Mouse (Mus musculus): ENCODE data around the gene Uxt. TPM values are rescaled to one million over a fixed set of nuclear protein-coding genes. Genes with fewer than 3 reads are reported as not detected.
A peak's percentile ranks its signal among the peaks of the same experiment; 100 is the strongest.

Uxt gene
- polyA plus RNA-seq, 1 experiment, result 7.4 TPM

DNA sequence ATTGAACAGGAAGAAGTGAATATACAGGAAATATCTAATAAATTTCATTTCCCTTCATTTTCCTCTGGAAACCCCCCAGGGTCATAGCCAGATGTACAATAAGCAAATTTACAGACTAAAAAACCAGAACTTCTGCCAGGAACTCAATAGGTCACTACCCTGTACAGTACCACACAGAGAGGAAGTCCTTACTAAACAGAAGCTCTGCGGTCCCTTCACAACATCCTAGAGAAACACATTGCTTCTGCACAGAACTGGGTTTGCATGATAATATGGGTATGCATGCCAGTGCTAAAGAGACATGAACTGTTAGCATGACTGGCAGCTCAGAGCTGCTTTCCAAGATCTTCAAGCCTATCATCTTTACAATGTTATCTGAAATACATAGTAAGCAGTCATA lies 32.0 kb downstream of the Uxt start:
- Histone ChIP-seq H3K4me3 (ENCODE audit: low read depth, low read length) (no peak overlapping the region), H3K36me3 (ENCODE audit: control insufficient read depth, insufficient read depth, low read length) (no peaks in the 10 kb centered on the region), H3K27me3 (ENCODE audit: control insufficient read depth, insufficient read depth, low read length) (no peaks in the 10 kb centered on the region), H3K27ac (ENCODE audit: insufficient read depth, low read depth, low read length) (no peak overlapping the region), H3K4me1 (ENCODE audit: control insufficient read depth, insufficient read depth, insufficient read length, low read length) (no peaks in the 10 kb centered on the region)
- no peak for TF ChIP-seq CTCF (IDR thresholded peaks at IDR 0.05; ENCODE audit: extremely low read depth, insufficient read length, insufficient replicate concordance, low read depth, low read length)
- TF ChIP-seq POLR2A (IDR thresholded peaks at IDR 0.05; ENCODE audit: low read depth, low read length), result no peak
- WGBS, result 75% methylated on average over 1 of the region's 1 CpGs

DNA sequence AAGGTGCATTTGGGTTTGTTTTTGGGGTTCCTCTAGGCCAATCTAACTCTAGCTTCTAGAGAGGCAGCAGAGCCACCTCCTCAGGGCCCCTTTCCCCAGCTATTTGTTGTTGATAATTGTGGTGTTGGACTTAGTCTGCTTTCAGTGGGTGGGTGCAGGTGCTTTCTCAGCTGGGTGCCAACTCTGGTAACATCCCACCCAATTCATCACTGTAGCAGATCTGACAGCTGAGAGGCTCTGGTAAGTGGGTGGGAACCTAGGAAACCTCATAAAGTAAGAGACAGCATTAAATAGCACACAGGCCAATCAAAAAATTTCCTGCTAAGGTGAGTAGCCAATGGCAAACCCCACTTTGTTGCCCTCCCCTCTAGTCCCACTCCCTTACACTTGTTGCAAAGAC lies 36.8 kb downstream of the Uxt start:
- Histone ChIP-seq H3K4me1 (ENCODE audit: control insufficient read depth, insufficient read depth, insufficient read length, low read length) (peaks cover 4% of the 10 kb centered on the region; the same call in 1 of the 2 replicates), H3K36me3 (ENCODE audit: control insufficient read depth, insufficient read depth, low read length) (no peaks in the 10 kb centered on the region), H3K4me3 (ENCODE audit: low read depth, low read length) (no peak overlapping the region), H3K27me3 (ENCODE audit: control insufficient read depth, insufficient read depth, low read length) (peaks cover 9% of the 10 kb centered on the region; the same call in 1 of the 2 replicates), H3K27ac (ENCODE audit: insufficient read depth, low read depth, low read length) (no peak overlapping the region)
- TF ChIP-seq CTCF (IDR thresholded peaks at IDR 0.05; ENCODE audit: extremely low read depth, insufficient read length, insufficient replicate concordance, low read depth, low read length) (no peak), POLR2A (IDR thresholded peaks at IDR 0.05; ENCODE audit: low read depth, low read length) (no peak)

DNA sequence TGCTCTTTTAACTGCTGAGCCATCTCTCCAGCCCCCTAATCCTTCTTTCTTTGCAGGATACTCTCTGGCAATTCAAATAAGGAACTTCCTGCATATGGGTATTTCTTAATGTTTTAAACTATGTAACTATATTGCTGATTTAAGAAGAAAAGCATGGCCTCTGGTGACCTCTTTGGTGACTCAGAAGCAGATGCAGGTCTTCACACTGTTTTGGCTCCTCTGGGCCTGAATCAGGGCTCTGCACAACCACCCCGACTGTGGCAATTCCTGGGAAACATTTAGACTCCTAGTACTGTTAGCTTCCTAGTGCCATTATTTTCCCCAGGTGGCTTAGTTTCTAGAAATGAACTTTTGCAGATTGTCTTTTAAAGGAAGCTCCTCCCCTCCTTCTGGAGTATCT lies 38.3 kb downstream of the Uxt start:
- Histone ChIP-seq H3K4me1 (ENCODE audit: control insufficient read depth, insufficient read depth, insufficient read length, low read length) (peaks cover 4% of the 10 kb centered on the region; the same call in 1 of the 2 replicates), H3K4me3 (ENCODE audit: low read depth, low read length) (no peak overlapping the region), H3K27me3 (ENCODE audit: control insufficient read depth, insufficient read depth, low read length) (peaks cover 9% of the 10 kb centered on the region; the same call in 1 of the 2 replicates), H3K27ac (ENCODE audit: insufficient read depth, low read depth, low read length) (no peak overlapping the region), H3K36me3 (ENCODE audit: control insufficient read depth, insufficient read depth, low read length) (no peaks in the 10 kb centered on the region)
- 52% methylated on average over 1 of the region's 1 CpGs for WGBS
- TF ChIP-seq POLR2A (IDR thresholded peaks at IDR 0.05; ENCODE audit: low read depth, low read length) (no peak), CTCF (IDR thresholded peaks at IDR 0.05; ENCODE audit: extremely low read depth, insufficient read length, insufficient replicate concordance, low read depth, low read length) (no peak)

DNA sequence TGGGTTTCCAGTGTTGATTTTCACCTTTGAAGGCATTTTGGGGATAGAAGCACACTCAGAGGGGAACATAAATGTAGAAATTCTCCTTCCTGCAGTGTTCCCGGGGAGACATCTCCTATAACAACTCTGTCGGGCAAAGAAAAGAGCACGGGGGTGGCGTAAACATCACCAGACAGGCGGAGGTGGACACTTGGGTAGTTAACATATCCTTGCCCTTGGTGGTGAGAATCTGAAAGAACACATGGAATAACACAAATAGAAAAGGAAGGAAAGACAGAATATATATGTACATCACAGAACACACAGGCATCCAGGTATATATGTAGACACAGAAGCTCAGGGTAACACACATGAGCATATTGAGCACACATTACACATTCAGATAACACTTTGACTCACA lies 40.5 kb downstream of the Uxt start:
- no peaks in the 10 kb centered on the region for H3K36me3 ChIP-seq (ENCODE audit: control insufficient read depth, insufficient read depth, low read length)
- peaks cover 9% of the 10 kb centered on the region; the same call in 1 of the 2 replicates for H3K27me3 ChIP-seq (ENCODE audit: control insufficient read depth, insufficient read depth, low read length)
- no peak for TF ChIP-seq POLR2A (IDR thresholded peaks at IDR 0.05; ENCODE audit: low read depth, low read length)
- TF ChIP-seq CTCF (IDR thresholded peaks at IDR 0.05; ENCODE audit: extremely low read depth, insufficient read length, insufficient replicate concordance, low read depth, low read length), result no peak
- H3K4me1 ChIP-seq (ENCODE audit: control insufficient read depth, insufficient read depth, insufficient read length, low read length), result peaks cover 4% of the 10 kb centered on the region; the same call in 1 of the 2 replicates
- H3K27ac ChIP-seq (ENCODE audit: insufficient read depth, low read depth, low read length), result no peak overlapping the region
- WGBS, result 43% methylated on average over 5 of the region's 5 CpGs
- no peak overlapping the region for H3K4me3 ChIP-seq (ENCODE audit: low read depth, low read length)

DNA sequence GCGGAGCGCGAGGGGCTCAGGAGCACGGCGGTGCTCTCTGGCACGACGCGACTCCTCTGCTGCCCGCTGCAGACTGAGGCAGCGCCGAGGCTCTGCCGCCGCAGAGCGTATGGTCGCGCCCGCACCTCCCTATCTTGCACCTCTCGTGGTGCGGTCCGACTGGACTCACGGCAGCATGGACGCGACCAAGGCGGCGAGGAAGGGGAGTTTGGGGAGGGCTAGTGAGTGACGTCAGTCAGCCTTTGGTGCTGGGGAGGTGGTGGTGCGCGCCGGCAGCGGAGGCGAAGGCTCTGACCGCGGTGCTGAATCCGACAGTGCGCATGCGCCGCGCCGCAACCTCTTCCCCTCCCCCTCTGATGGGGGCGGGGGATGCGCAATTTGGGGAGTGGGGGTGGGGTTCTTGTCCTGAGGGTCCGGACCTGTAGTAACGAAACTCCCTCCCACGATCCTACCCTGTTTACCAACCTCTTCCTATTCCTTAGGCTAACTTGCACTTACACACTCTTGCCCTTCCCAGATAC lies 40.9 kb downstream of the Uxt start, which contains the start of gene Syn1:
TSS of gene Syn1 (minus strand) at position 161 of the 521 bp plus-strand sequence.
- TF ChIP-seq CTCF (IDR thresholded peaks at IDR 0.05; ENCODE audit: extremely low read depth, insufficient read length, insufficient replicate concordance, low read depth, low read length) (no peak), POLR2A (IDR thresholded peaks at IDR 0.05; ENCODE audit: low read depth, low read length) (no peak)
- Histone ChIP-seq H3K27me3 (ENCODE audit: control insufficient read depth, insufficient read depth, low read length) (peaks cover 9% of the 10 kb centered on the region; the same call in 1 of the 2 replicates), H3K4me3 (ENCODE audit: low read depth, low read length) (peak within 1 kb of the TSS; percentile 60), H3K4me1 (ENCODE audit: control insufficient read depth, insufficient read depth, insufficient read length, low read length) (peaks cover 4% of the 10 kb centered on the region; the same call in 1 of the 2 replicates), H3K27ac (ENCODE audit: insufficient read depth, low read depth, low read length) (no peak within 1 kb of the TSS), H3K36me3 (ENCODE audit: control insufficient read depth, insufficient read depth, low read length) (no peaks in the 10 kb centered on the region)
- WGBS, result 2% methylated on average over 39 of the region's 44 CpGs

DNA sequence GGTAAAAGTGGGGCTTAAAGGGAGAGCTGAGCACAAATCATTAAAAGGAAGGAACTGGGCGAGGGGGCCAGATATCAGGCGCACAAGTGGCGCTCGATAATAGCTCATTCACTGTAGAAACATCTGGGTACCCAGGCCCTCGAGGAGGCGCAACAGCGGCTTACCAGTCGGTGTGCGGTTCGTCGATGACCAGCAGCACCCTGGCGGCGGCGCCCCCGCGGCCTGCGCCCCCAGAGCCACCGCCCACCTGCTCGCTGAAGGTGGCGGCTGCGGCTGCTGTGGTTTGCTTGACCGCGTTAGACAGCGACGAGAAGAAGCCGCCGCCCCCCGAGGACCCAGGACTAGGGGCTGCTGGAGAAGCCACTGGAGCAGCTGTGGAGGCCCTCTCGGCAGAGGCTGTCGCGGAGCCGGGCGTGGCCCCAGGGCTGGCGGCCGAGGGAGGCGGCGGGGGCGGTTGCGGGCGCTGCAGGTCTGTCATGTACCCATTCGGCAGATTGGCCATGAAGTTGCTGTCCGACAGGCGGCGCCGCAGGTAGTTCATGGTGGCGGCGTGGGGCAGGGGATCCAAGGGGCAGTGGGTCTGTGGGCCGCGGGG lies 41.5 kb downstream of the Uxt start:
- TF ChIP-seq CTCF (IDR thresholded peaks at IDR 0.05; ENCODE audit: extremely low read depth, insufficient read length, insufficient replicate concordance, low read depth, low read length) (no peak), POLR2A (IDR thresholded peaks at IDR 0.05; ENCODE audit: low read depth, low read length) (no peak)
- Histone ChIP-seq H3K27me3 (ENCODE audit: control insufficient read depth, insufficient read depth, low read length) (peaks cover 9% of the 10 kb centered on the region; the same call in 1 of the 2 replicates), H3K36me3 (ENCODE audit: control insufficient read depth, insufficient read depth, low read length) (no peaks in the 10 kb centered on the region), H3K4me1 (ENCODE audit: control insufficient read depth, insufficient read depth, insufficient read length, low read length) (peaks cover 4% of the 10 kb centered on the region; the same call in 1 of the 2 replicates), H3K4me3 (ENCODE audit: low read depth, low read length) (peak overlapping the region; percentile 60), H3K27ac (ENCODE audit: insufficient read depth, low read depth, low read length) (no peak overlapping the region)
- 16% methylated on average over 49 of the region's 49 CpGs for WGBS

DNA sequence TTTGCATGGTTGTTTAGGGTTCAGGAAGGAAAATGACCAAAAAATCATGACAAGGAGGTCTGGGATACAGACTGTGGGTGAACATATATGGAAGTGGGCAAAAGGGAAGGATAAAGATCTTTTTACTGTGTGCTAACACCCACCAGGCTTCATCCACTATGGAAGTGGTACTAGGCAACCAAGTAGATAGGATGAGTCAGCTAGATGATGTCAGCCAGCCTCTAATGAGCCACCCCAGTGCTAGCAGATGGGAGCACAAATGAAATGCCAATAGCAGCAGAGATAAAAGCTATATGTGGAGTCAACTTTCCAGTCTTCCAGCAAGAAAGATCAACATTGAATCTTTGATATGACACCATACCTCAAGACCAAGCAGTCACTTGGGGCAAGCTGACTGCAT lies 46.7 kb downstream of the Uxt start:
- no peaks in the 10 kb centered on the region for H3K4me1 ChIP-seq (ENCODE audit: control insufficient read depth, insufficient read depth, insufficient read length, low read length)
- H3K27me3 ChIP-seq (ENCODE audit: control insufficient read depth, insufficient read depth, low read length), result no peaks in the 10 kb centered on the region

More for the DNA sequence above, 46.7 kb downstream of the Uxt start:
- H3K36me3 ChIP-seq (ENCODE audit: control insufficient read depth, insufficient read depth, low read length), result no peaks in the 10 kb centered on the region
- no peak for TF ChIP-seq CTCF (IDR thresholded peaks at IDR 0.05; ENCODE audit: extremely low read depth, insufficient read length, insufficient replicate concordance, low read depth, low read length)
- TF ChIP-seq POLR2A (IDR thresholded peaks at IDR 0.05; ENCODE audit: low read depth, low read length), result no peak
- H3K27ac ChIP-seq (ENCODE audit: insufficient read depth, low read depth, low read length), result no peak overlapping the region
- H3K4me3 ChIP-seq (ENCODE audit: low read depth, low read length), result no peak overlapping the region

Data from small intestine, adult 2 months (tissue).